Mouse (Mus musculus): ENCODE measurements at regions not wholly inside any gene's neighbourhood (a gene's known extent, or its start where the extent isn't known, plus 50 kb on each side); places are given as distances from the start of the nearest gene placed in this dataset.

DNA sequence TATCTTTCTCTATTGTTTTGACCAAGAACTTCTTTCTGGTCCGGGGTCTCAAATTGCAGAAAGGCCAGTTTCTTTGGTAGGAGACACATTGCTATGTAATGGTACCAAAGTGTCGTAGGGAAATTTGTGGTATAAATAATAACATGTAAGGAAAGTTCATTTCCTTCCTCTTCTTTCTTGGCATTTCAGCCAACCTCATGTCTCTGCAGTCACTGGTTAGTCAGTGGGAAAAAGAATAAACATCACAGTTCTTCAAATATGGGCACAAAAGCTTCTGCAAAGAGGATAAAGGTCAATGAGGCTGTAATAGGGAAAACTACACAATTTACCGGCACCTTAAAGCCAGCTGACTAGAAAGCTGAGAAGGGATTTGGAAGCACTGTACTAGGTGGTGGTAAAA is 68.5 kb upstream of the Rgs1 start:
- no peak for DNase-seq (ENCODE audit: low spot score in 2 of 2)

DNA sequence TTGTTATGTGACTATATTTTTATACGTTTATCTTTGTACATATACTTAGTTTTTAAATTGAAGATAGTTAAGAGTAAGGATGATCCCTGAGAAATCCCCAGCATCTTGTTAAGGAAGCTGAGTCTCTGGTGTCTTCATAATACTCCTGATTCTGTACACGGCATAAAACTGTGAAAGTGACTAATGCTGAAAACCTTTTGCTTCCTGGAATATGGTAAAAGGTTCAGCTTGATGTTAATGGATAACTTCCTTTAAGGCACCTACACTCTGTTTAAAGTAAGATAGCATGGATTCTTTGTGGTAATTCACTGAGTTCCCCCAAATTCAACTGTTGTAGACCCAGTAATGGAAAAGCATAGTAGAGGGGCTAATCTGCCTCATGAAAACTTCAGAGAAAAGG is 67.2 kb upstream of the Rgs1 start:
- DNase-seq (ENCODE audit: low spot score in 2 of 2), result no peak

DNA sequence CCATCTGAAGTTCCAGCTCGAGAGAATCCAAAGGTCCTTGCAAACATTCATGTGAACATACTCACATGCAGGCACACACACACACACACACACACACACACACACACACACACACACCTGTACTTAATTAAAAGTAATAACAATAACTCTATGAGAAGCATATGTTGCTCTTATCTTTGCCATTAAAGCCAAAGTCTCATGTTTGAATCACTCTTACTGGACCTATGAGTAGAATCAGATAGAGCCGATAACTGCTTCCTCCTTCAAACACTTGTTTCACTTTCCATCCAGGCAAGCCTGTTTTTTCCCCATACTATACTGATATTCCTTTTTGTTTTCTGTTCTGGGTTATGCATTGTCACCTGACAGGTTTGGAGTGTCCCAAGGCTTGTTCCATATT is 65.3 kb upstream of the Rgs1 start:
- no peak for DNase-seq (ENCODE audit: low spot score in 2 of 2)

DNA sequence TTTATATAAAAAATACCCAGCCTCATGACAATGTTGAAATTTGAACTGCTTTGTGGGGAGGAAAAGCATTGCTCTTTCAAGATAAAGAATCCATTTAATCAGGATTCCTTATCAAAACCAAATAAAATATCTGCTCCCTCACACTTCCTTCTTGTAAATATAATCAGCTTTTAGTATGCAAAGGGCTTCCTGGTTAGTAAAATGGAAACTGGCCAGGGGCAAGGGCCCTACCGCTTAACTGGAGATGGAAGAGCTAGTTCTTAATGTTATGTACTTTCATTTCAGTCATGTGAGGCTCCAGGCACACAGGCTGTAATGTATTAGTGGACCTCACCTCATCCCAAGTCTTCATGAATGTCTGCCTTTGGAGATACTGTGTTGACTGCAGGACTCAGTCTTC is 64.3 kb upstream of the Rgs1 start:
- DNase-seq (ENCODE audit: low spot score in 2 of 2), result no peak

DNA sequence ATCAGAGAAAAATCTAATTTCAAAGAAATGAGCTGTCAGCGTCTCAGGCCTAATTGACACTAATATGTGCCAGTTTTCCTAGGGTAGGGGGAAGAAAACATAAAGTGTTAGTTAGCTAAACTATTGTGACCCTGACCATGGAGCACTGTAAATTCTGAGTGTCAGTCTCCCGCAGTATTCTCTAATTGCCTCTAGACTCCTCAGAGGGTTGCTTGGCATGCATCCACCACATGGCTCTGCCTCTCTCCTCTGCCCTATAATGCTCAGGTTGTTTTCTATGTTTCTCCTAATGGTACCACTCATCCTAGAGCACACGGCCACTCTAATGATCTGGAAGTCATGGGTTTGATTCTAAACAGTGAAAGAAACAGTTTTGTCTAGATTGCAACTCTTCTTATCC is 60.9 kb upstream of the Rgs1 start:
- no peak for DNase-seq (ENCODE audit: low spot score in 2 of 2)

DNA sequence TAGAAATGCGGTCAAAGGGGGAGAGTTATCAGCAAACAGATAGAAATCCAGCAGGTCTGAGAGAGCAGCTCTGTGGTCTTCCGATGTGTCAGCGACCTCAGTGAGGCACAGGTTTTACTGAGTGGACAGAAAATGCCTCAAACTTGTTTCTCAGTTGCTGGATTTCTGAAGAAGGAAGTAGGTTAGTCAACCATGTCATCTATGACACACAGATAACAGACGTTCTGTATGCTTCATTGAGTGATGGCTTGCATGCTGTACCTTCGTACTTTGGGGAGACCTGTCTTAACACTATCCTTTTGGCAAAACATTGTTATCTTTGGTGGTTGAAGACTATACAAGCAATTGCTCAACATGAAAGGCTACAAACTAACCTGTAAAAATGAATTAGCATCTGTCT is 59.3 kb upstream of the Rgs1 start:
- no peak for DNase-seq (ENCODE audit: low spot score in 2 of 2)

DNA sequence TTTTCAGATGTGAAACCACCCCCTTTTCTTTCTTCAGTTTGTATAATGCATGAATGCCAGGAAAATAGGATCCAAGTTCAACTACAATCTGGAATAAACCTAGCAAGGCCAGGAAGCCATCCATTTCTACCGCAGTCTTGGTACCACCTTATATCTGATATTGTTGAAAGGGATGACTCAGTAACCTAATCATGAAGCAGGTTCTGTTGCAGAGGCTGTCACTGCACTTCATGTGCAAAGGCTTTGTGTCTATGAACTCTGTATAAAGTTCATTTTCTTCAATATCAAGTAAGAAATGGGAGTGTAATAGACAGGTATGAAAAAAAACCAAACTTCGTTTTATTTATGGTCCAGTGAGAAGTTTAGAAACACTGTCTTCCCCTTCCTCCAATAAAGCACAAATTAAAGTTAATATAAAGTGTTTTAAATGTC is 58.8 kb upstream of the Rgs1 start:
- no peak for DNase-seq (ENCODE audit: low spot score in 2 of 2)

DNA sequence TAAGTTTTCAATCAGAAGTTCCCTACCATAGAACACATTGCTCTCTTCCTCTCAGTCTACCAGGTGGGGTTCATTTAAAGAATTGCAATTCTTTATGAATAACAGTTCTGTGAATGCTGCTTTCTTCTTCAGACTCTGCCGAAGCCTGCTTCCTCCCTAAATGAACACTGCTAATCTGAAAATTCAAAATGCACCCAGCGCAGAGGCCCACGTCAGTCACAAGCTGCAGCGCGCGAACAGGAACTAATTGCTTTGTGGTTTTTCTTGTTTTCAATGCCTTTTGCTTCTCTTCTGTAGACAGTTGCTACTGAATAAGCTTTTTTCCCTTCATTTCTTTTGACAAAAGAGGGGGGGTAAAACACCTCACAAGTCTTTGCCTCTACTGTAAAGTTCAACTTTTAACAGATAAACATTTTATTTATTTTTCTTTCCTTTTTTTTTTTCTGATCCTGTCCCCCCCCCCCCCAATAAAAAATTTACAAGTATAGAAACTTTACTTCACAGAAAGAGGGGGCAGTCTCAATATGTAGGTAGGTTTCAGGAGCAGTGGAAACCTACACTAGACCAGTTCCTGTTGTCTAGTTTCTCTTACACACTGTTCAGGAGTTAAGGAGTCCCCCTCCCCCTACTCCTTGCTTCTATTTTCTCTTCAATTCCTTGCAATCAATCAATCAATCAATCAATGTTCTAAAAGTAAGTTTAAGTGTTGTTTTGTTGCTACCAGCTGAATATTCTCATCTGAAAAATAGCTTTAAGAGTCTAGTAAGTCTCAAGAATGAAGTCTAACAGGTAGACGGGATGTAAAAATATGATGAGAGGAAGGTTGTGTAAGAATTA is 58.2 kb upstream of the Rgs1 start:
- no peak for DNase-seq (ENCODE audit: low spot score in 2 of 2)

DNA sequence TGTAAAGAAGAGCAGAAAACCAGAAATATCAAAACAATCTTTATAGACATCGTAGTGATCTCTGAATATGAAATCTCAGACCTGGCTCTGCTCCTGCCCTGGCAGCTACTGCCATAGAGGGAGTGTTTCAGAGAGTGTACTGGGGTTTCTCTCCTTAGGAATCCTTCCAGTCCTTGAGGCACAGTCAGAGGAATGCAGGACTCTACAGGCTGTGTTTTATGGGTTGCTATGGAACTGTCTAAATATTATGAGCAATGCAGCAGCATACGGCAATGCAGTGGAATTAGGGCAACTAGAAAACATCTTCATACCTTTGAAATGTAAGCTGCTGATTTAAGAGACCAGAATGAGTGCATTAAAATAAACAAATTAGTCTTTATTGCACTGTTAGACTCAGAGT is 57.2 kb upstream of the Rgs1 start:
- no peak for DNase-seq (ENCODE audit: low spot score in 2 of 2)

DNA sequence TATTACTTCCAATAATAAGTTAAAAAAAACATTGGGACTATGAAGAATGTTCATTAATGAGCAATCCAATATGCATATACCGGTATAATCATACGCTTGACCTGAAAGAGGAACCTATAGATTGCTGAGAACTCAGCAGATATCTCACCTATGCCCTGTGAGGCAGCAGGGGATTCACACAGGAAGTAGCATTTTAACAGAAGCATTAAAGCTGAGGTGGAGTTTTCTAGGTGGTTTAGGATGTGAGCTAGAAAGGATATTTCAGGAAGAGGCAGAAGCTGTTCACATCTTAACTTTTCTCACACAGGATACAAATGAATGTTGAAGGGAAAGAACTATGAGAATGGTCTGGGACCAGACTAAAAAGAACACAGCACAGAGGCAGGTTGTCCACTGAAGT is 51.6 kb upstream of the Rgs1 start:
- DNase-seq (ENCODE audit: low spot score in 2 of 2), result no peak
